Mouse (Mus musculus) heart, embryonic 14.5 days (tissue): Measurements from ENCODE around the gene Fbxo46. TPM values are rescaled to one million over a fixed set of nuclear protein-coding genes. Genes with fewer than 3 reads are reported as not detected.

Experiments used
- ATAC-seq: fragments of 200-750 bp; cut with Nextera tagmentation; 2 replicates; pipeline ENCODE4 v1.8.0; 2017; ENCODE audit warnings: low read depth, moderate TSS enrichment; ENCODE audit not compliant: insufficient number of reproducible peaks, insufficient read depth, low FRiP score
- H3K27ac ChIP-seq, 2 experiments: fragments of 200-500 bp in 1 of 2; fragments of 300-500 bp in 1 of 2; sonication (generic) in 1 of 2; replicated peaks in 1 of 2; 2 replicates each; pipeline ENCODE4 v1.5.1; 2012 to 2014; ENCODE audit warnings: low read depth in 2 of 2, low read length in 2 of 2, control low read depth in 1 of 2, mild to moderate bottlenecking in 1 of 2, mixed read lengths in 1 of 2; ENCODE audit not compliant: control insufficient read depth in 1 of 2, insufficient read depth in 1 of 2
- H3K27me3 ChIP-seq: fragments of 300-500 bp; sonication (generic); 2 replicates; pipeline ENCODE4 v1.6.1; 2014; ENCODE audit warnings: mild to moderate bottlenecking, low read length, control low read depth; ENCODE audit not compliant: control insufficient read depth, insufficient read depth
- H3K36me3 ChIP-seq: fragments of 300-500 bp; sonication (generic); 2 replicates; pipeline ENCODE4 v1.6.1; 2014; ENCODE audit warnings: mild to moderate bottlenecking, control low read depth, low read length, mixed read lengths; ENCODE audit not compliant: control insufficient read depth, insufficient read depth
- H3K4me1 ChIP-seq, 2 experiments: fragments of 200-500 bp in 1 of 2; fragments of 300-500 bp in 1 of 2; sonication (generic) in 1 of 2; 2 replicates each; pipeline ENCODE4 v1.6.1; 2012 to 2014; ENCODE audit warnings: low read length in 2 of 2, control low read depth in 1 of 2, mixed read lengths in 1 of 2; ENCODE audit not compliant: control insufficient read depth in 2 of 2, insufficient read depth in 2 of 2
- H3K4me2 ChIP-seq: fragments of 300-500 bp; sonication (generic); 2 replicates; pipeline ENCODE4 v1.6.1; 2014; ENCODE audit warnings: mild to moderate bottlenecking, low read length
- H3K4me3 ChIP-seq, 2 experiments: fragments of 200-500 bp in 1 of 2; fragments of 300-500 bp in 1 of 2; sonication (generic) in 1 of 2; 2 replicates each; pipeline ENCODE4 v1.5.1; 2012 to 2014; ENCODE audit warnings: low read length in 2 of 2, mild to moderate bottlenecking in 2 of 2, control low read depth in 1 of 2, low read depth in 1 of 2, moderate library complexity in 1 of 2; ENCODE audit not compliant: control insufficient read depth in 1 of 2, insufficient read depth in 1 of 2
- H3K9ac ChIP-seq: fragments of 300-500 bp; sonication (generic); 2 replicates; pipeline ENCODE4 v1.6.1; 2014; ENCODE audit warnings: mild to moderate bottlenecking, low read length
- H3K9me3 ChIP-seq: fragments of 300-500 bp; sonication (generic); 2 replicates; pipeline ENCODE4 v1.6.1; 2016; ENCODE audit warnings: low read length, control low read depth; ENCODE audit not compliant: control insufficient read depth
- WGBS: fragments of 180-500 bp; shearing (Covaris S2); extraction: QIAGEN DNeasy Blood & Tissue Kit; methylation state at CpG from one replicate; pipeline ENCODE4 v1.1.7; 2014; 5-methylcytosine and 5-hydroxymethylcytosine counted together
- polyA plus RNA-seq: library from polyadenylated mRNA; unstranded; fragments of >200 nt; fragmentation: Nextera tagmentation; extraction: Ambion mirVana; gene quantifications from 2 replicates; pipeline ENCODE4 v1.2.1, GENCODE M21; 2014

Fbxo46 gene
- polyA plus RNA-seq, 1 experiment from 2014 or later: 5.6 TPM

DNA sequence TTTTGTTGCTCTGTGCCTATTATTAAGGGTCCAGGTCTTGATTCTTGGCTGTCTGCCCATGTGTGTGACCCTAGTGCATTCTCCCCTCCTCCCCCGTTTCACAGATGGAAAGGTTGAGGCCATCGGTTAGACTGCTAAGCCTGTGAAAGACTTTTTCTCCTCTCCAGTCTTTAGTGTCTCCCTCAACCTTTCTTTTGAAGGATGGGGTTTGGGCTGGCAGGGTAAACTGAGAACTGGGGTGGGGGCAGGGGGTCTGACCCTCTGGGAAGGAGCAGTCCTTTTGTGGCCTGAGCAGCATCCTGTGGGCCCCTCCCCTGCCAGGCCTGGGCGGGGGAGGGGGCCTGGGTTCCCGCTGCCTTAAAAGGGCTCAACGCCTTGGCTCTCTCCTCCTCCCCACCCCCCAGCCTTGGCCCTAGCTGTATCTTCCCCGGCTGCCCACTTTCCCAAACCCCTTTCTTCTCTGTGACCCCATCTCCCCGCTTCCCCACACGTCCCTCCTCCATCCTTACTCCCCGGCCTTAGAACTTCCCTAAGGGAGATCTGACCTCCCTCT is 34.7 kb upstream of the Fbxo46 start:
- Histone ChIP-seq H3K27me3 (no peaks in the 10 kb centered on the region), H3K4me1 (peaks cover 35 to 47% of the 10 kb centered on the region in 2 experiments), H3K4me2 (peak overlapping the region; percentile 55), H3K27ac (peak overlapping the region in 1 of 2 experiments; percentile 78; a peak in 2 of 4 replicates), H3K9me3 (no peaks in the 10 kb centered on the region), H3K4me3 (0 out of 4 replicates have a peak overlapping the region, but pooled peaks of 1 of the 2 experiments have one; percentile 2), H3K36me3 (peaks cover 65% of the 10 kb centered on the region), H3K9ac (peak overlapping the region; percentile 48)
- WGBS: 21% methylated on average over 9 of the region's 9 CpGs
- no peak for ATAC-seq

DNA sequence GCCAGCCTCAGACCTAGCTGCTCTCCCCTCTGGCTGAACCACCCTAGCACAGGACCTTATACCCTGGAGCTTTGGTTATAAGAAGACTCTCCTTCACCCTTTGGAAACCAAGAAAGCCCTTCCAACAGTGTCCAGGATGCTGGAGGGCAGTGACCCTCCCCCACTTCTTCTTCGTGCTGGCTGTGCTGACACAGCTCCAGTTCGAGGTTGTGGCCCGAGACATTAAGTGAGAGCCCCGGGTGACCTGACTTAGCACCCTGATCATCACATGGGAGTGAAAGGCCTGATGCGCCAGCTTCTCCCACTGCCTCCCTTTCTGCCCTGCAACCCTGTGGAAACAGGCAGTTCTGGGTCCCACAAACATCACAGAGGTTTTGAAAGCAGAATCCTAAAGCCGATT is 34.2 kb upstream of the Fbxo46 start:
- Histone ChIP-seq H3K9ac (peak overlapping the region; percentile 48), H3K9me3 (no peaks in the 10 kb centered on the region), H3K36me3 (peaks cover 64% of the 10 kb centered on the region), H3K4me2 (peak overlapping the region; percentile 55), H3K27ac (peak overlapping the region in 1 of 2 experiments; percentile 46; a peak in 2 of 4 replicates), H3K27me3 (no peaks in the 10 kb centered on the region), H3K4me1 (peaks cover 35 to 47% of the 10 kb centered on the region in 2 experiments), H3K4me3 (no peak overlapping the region)
- no peak for ATAC-seq
- WGBS: 8% methylated on average over 6 of the region's 6 CpGs

DNA sequence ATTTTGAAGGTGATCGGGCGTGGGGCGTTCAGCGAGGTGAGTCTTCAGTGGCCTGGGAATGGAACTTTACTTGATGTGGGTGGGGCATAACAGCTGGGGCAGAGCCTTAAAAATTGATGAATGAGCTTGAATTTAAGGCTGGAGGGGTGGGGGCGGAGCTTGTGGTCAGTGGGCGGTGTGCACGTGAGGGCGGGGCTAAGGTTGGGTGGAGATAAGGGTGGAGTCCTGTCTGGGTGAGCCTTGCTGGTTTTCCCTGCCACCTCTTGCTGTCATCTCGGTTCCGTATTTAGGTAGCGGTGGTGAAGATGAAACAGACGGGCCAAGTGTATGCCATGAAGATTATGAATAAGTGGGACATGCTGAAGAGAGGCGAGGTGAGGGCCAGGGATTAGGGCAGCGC is 33.6 kb upstream of the Fbxo46 start:
- 9% methylated on average over 14 of the region's 14 CpGs for WGBS
- no peak for ATAC-seq
- Histone ChIP-seq H3K9ac (peak overlapping the region; percentile 48), H3K9me3 (no peaks in the 10 kb centered on the region), H3K36me3 (peaks cover 64% of the 10 kb centered on the region), H3K4me3 (no peak overlapping the region), H3K27me3 (no peaks in the 10 kb centered on the region), H3K4me2 (peak overlapping the region; percentile 55), H3K4me1 (peaks cover 35 to 47% of the 10 kb centered on the region in 2 experiments), H3K27ac (0 out of 4 replicates have a peak overlapping the region, but pooled peaks of 1 of the 2 experiments have one; percentile 46)

DNA sequence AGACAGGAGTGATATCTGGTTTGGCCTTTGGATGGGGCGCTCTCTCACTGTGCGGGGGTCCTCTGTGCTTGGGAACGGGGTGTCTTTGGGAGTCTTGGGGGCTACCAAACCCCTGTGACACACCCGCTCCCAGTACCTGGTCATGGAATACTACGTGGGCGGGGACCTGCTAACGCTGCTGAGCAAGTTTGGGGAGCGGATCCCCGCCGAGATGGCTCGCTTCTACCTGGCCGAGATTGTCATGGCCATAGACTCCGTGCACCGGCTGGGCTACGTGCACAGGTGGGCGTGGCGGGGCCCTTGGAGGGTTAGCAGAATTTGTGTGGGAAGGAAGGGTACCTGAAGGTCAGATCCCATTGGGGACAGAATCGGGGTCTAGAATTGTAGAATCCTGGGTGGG is 32.9 kb upstream of the Fbxo46 start:
- peaks cover 36 to 49% of the 10 kb centered on the region in 2 experiments for H3K4me1 ChIP-seq
- H3K27me3 ChIP-seq: no peaks in the 10 kb centered on the region
- H3K4me2 ChIP-seq: no peak overlapping the region
- 71% methylated on average over 18 of the region's 18 CpGs for WGBS
- no peak overlapping the region for H3K9ac ChIP-seq
- no peaks in the 10 kb centered on the region for H3K9me3 ChIP-seq
- H3K4me3 ChIP-seq: no peak overlapping the region
- peaks cover 62% of the 10 kb centered on the region for H3K36me3 ChIP-seq
- no peak overlapping the region for H3K27ac ChIP-seq
- no peak for ATAC-seq

DNA sequence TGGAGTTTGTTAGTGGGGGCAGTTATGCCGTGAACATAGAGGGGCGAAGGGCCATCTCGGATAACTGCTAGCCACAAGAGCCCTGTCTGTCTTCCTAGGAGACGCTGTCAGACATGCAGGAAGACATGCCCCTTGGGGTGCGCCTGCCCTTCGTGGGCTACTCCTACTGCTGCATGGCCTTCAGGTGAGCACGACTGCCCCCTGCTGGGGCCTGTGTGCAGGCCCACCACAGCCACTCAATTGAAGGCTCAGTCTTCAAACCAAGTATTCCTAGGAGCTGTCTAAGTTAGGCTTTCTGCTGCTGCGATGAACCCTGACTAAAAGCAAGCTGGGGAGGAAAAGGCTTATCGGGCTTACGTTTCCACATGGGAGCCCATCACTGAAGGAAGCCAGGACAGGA is 30.8 kb upstream of the Fbxo46 start:
- no peak for ATAC-seq
- no peak overlapping the region for H3K27ac ChIP-seq
- no peaks in the 10 kb centered on the region for H3K9me3 ChIP-seq
- H3K4me3 ChIP-seq: no peak overlapping the region
- WGBS: 35% methylated on average over 10 of the region's 10 CpGs
- H3K4me2 ChIP-seq: no peak overlapping the region
- H3K36me3 ChIP-seq: peaks cover 51% of the 10 kb centered on the region
- no peaks in the 10 kb centered on the region for H3K27me3 ChIP-seq
- no peak overlapping the region for H3K9ac ChIP-seq
- peaks cover 40 to 46% of the 10 kb centered on the region in 2 experiments for H3K4me1 ChIP-seq

DNA sequence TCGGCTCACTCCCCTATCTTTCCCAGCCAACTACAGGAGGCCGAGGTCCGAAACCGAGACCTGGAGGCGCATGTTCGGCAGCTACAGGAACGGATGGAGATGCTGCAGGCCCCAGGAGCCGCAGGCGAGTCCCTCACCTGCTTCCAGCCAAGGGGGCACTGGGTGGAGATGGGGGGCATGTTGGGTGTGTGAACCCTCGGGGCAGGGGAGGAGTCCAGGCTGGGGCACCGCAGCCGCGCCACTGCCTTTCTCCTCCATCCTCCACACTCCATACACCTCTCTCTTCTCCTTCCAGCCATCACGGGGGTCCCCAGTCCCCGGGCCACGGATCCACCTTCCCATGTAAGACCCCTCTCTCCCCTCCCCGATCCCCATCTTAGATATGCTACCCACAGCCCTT is 27.7 kb upstream of the Fbxo46 start:
- H3K4me1 ChIP-seq: peaks cover 29 to 30% of the 10 kb centered on the region in 2 experiments
- 48% methylated on average over 17 of the region's 17 CpGs for whole genome bisulfite sequencing
- peak overlapping the region; percentile 92 to 100; a peak in 2 of 4 replicates for H3K27ac ChIP-seq
- no peaks in the 10 kb centered on the region for H3K27me3 ChIP-seq
- peaks cover 52% of the 10 kb centered on the region for H3K36me3 ChIP-seq
- H3K9me3 ChIP-seq: no peaks in the 10 kb centered on the region
- peak overlapping the region; percentile 66; the same call in 1 of the 2 replicates for H3K9ac ChIP-seq
- no peak overlapping the region for H3K4me3 ChIP-seq
- H3K4me2 ChIP-seq: peak overlapping the region; percentile 87
- no peak for ATAC-seq

DNA sequence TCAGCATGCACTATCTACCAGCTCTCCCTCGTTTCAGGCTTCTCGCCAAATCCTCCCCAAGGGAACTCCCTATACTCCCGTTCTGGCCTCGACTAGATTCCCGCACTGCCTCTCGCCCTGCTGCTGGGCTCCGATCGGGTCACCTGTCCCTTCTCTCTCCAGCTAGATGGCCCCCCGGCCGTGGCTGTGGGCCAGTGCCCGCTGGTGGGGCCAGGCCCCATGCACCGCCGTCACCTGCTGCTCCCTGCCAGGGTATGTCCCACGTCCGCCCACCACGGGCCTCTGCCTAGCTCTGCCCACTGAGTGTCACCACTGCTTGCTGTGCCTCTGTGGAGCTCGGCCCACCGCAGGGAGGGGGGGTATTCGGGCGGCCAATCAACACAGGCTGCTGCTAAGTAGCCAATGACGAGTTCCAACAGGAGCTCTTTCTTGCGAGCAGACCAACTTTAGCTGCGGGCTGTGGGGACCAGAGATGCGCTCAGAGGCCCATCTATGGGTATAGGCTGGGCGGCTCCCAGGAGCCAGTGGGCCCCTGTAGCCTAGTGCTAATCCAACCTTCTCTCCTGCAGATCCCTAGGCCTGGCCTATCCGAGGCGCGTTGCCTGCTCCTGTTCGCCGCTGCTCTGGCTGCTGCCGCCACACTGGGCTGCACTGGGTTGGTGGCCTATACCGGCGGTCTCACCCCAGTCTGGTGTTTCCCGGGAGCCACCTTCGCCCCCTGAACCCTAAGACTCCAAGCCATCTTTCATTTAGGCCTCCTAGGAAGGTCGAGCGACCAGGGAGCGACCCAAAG is 27.1 kb upstream of the Fbxo46 start:
- peaks cover 30 to 37% of the 10 kb centered on the region in 2 experiments for H3K4me1 ChIP-seq
- H3K9ac ChIP-seq: peak overlapping the region; percentile 66
- H3K4me3 ChIP-seq: peak overlapping the region; percentile 48 to 79
- peaks cover 52% of the 10 kb centered on the region for H3K36me3 ChIP-seq
- no peaks in the 10 kb centered on the region for H3K27me3 ChIP-seq
- 7% methylated on average over 36 of the region's 38 CpGs for WGBS
- H3K27ac ChIP-seq: peak overlapping the region; percentile 92 to 100
- peak overlapping the region; percentile 87 for H3K4me2 ChIP-seq
- no peaks in the 10 kb centered on the region for H3K9me3 ChIP-seq
- peak; percentile 40 for ATAC-seq
